Mouse (Mus musculus): ENCODE measurements around the gene Hist1h2bg. TPM values are rescaled to one million over a fixed set of nuclear protein-coding genes. Genes with fewer than 3 reads are reported as not detected.

Hist1h2bg gene
- total RNA-seq, 1 experiment from 2014 or later = 130 TPM

Small RNA genes lying within 50 kb of the gene (microRNA-seq; reads per million reads assigned to microRNA genes)
- gene Gm44297 (0 reads per million in 2 experiments), gene Gm44359 (0 reads per million in 2 experiments), gene Gm44394 (0 reads per million in 2 experiments)

Other genes with a start within 250 kb of the Hist1h2bg start
- gene Zfp322a, start 202.2 kb upstream of the Hist1h2bg start, total RNA-seq (2021) = 19.7 and 30.1 TPM in 2 replicates
- gene Abt1, start 147.5 kb upstream of the Hist1h2bg start, total RNA-seq (2021) = 6.4 and 6.9 TPM in 2 replicates
- gene Btn1a1, start 105.5 kb upstream of the Hist1h2bg start, total RNA-seq (2021) = not detected in 2 replicates
- not detected in 2 replicates for gene Btn2a2, start 82.5 kb upstream of the Hist1h2bg start, total RNA-seq (2021)
- 474 and 516 TPM in 2 replicates for gene Hist1h4h, start 40.3 kb upstream of the Hist1h2bg start, total RNA-seq (2021)
- gene Hist1h2af, start 37.5 kb upstream of the Hist1h2bg start, total RNA-seq (2021) = 63.3 and 106 TPM in 2 replicates
- gene Hist1h3g, start 36.0 kb upstream of the Hist1h2bg start, total RNA-seq (2021) = 24.0 and 39.4 TPM in 2 replicates
- gene Hist1h2bh, start 28.0 kb upstream of the Hist1h2bg start, total RNA-seq (2021) = 6.6 and 6.8 TPM in 2 replicates
- 33.9 and 36.7 TPM in 2 replicates for gene Hist1h3f, start 27.3 kb upstream of the Hist1h2bg start, total RNA-seq (2021)
- 127 and 189 TPM in 2 replicates for gene Hist1h4f, start 19.7 kb upstream of the Hist1h2bg start, total RNA-seq (2021)
- gene Hist1h1d, start 18.1 kb upstream of the Hist1h2bg start, total RNA-seq (2021) = 9.5 TPM in 2 replicates
- gene Hist1h3e, start 9.0 kb upstream of the Hist1h2bg start, total RNA-seq (2021) = 66.8 and 86.4 TPM in 2 replicates
- gene Hist1h2ae, start 176 bp upstream of the Hist1h2bg start, total RNA-seq (2021) = 14.5 and 15.5 TPM in 2 replicates
- 61.2 and 62.9 TPM in 2 replicates for gene Hist1h2bf, start 2.8 kb downstream of the Hist1h2bg start, total RNA-seq (2021)
- 2.3 and 9.6 TPM in 2 replicates for gene Hist1h2ad, start 3.0 kb downstream of the Hist1h2bg start, total RNA-seq (2021)
- 12.9 and 16.6 TPM in 2 replicates for gene Hist1h3d, start 4.4 kb downstream of the Hist1h2bg start, total RNA-seq (2021)
- 174 and 185 TPM in 2 replicates for gene Hist1h4d, start 10.2 kb downstream of the Hist1h2bg start, total RNA-seq (2021)
- 18.6 and 18.8 TPM in 2 replicates for gene Hist1h2be, start 49.7 kb downstream of the Hist1h2bg start, total RNA-seq (2021)
- 102 and 118 TPM in 2 replicates for gene Hist1h1e, start 51.2 kb downstream of the Hist1h2bg start, total RNA-seq (2021)
- 3.5 and 4.3 TPM in 2 replicates for gene Hist1h2ac, start 112.6 kb downstream of the Hist1h2bg start, total RNA-seq (2021)
- gene Hist1h2bc, start 112.8 kb downstream of the Hist1h2bg start, total RNA-seq (2021) = 193 and 227 TPM in 2 replicates
- gene Hist1h1t, start 124.4 kb downstream of the Hist1h2bg start, total RNA-seq (2021) = not detected in 2 replicates
- gene Hist1h4c, start 127.1 kb downstream of the Hist1h2bg start, total RNA-seq (2021) = 97.6 and 116 TPM in 2 replicates
- gene Hfe, start 139.5 kb downstream of the Hist1h2bg start, total RNA-seq (2021) = 37.3 and 49.1 TPM in 2 replicates
- gene Hist1h1c, start 167.4 kb downstream of the Hist1h2bg start, total RNA-seq (2021) = 248 and 316 TPM in 2 replicates
- 33.0 and 40.6 TPM in 2 replicates for gene Hist1h3c, start 174.2 kb downstream of the Hist1h2bg start, total RNA-seq (2021)
- 56.1 and 68.8 TPM in 2 replicates for gene Hist1h2bb, start 175.3 kb downstream of the Hist1h2bg start, total RNA-seq (2021)
- gene Hist1h2ab, start 179.7 kb downstream of the Hist1h2bg start, total RNA-seq (2021) = 76.6 and 90.4 TPM in 2 replicates
- gene Hist1h3b, start 180.9 kb downstream of the Hist1h2bg start, total RNA-seq (2021) = 94.0 and 112 TPM in 2 replicates
- 127 and 163 TPM in 2 replicates for gene Hist1h4b, start 185.6 kb downstream of the Hist1h2bg start, total RNA-seq (2021)
- 73.8 and 80.4 TPM in 2 replicates for gene Hist1h4a, start 189.8 kb downstream of the Hist1h2bg start, total RNA-seq (2021)
- 78.8 and 80.4 TPM in 2 replicates for gene Hist1h3a, start 191.0 kb downstream of the Hist1h2bg start, total RNA-seq (2021)
- 76.4 and 84.2 TPM in 2 replicates for gene Hist1h1a, start 192.3 kb downstream of the Hist1h2bg start, total RNA-seq (2021)
- gene Trim38, start 198.5 kb downstream of the Hist1h2bg start, total RNA-seq (2021) = 0.33 TPM in 1 of 2 replicates, not detected in the other
- 0.81 TPM in 1 of 2 replicates, not detected in the other for gene Slc17a2, start 235.6 kb downstream of the Hist1h2bg start, total RNA-seq (2021)

Measured in adrenal gland, postnatal 25 days (tissue).